Mouse (Mus musculus) monocyte, adult 5-6 weeks (primary cell): ENCODE data around the gene Prss35. TPM values are rescaled to one million over a fixed set of nuclear protein-coding genes. Genes with fewer than 3 reads are reported as not detected.

Source experiments
- ATAC-seq: fragments of 153-309, 156-312 bp; replicated peaks from 2 replicates; pipeline ENCODE4 v1.8.0; 2017; ENCODE audit warnings: mild to moderate bottlenecking; ENCODE audit not compliant: low TSS enrichment, insufficient number of reproducible peaks, severe bottlenecking, poor library complexity, low FRiP score
- total RNA-seq: library from RNA; stranded (forward); fragments of 200-1000, 200-491, 200-594 nt; gene quantifications from 3 replicates; pipeline ENCODE4 v1.2.3, GENCODE M21; 2017

The Prss35 gene
- total RNA-seq, 1 experiment from 2014 or later, result not detected

GRCm38 (mm10) chr9:86728214-86728814 lies 15.1 kb upstream of the Prss35 start:
- ATAC-seq, result no peak

- no peak for ATAC-seq
These were observed 14.4 kb upstream of the Prss35 start for GRCm38 (mm10) chr9:86729084-86729483.

GRCm38 (mm10) chr9:86729811-86730210 lies 13.6 kb upstream of the Prss35 start:
- no peak for ATAC-seq

- ATAC-seq, result no peak
These were observed 9.1 kb upstream of the Prss35 start for GRCm38 (mm10) chr9:86734357-86734756.

GRCm38 (mm10) chr9:86734795-86735194 lies 8.7 kb upstream of the Prss35 start:
- no peak for ATAC-seq

GRCm38 (mm10) chr9:86736991-86737390 lies 6.5 kb upstream of the Prss35 start:
- ATAC-seq, result no peak

GRCm38 (mm10) chr9:86738067-86738466 lies 5.4 kb upstream of the Prss35 start:
- ATAC-seq, result no peak

- ATAC-seq, result no peak
These were observed 4.6 kb upstream of the Prss35 start for GRCm38 (mm10) chr9:86738801-86739200.

GRCm38 (mm10) chr9:86739971-86740370 lies 3.5 kb upstream of the Prss35 start:
- no peak for ATAC-seq

GRCm38 (mm10) chr9:86744041-86744440 lies 592 bp downstream of the Prss35 start:
- no peak for ATAC-seq

GRCm38 (mm10) chr9:86745926-86746581 lies 2.6 kb downstream of the Prss35 start:
- ATAC-seq, result no peak

GRCm38 (mm10) chr9:86762477-86763376 lies 19.3 kb downstream of the Prss35 start:
- no peak for ATAC-seq

- ATAC-seq, result no peak
These were observed 20.6 kb downstream of the Prss35 start for GRCm38 (mm10) chr9:86764002-86764401.

GRCm38 (mm10) chr9:86766991-86767390 lies 23.5 kb downstream of the Prss35 start:
- no peak for ATAC-seq

- no peak for ATAC-seq
These were observed 29.4 kb downstream of the Prss35 start for GRCm38 (mm10) chr9:86772897-86773296.

- no peak for ATAC-seq
These were observed 30.5 kb downstream of the Prss35 start for GRCm38 (mm10) chr9:86773996-86774395.

GRCm38 (mm10) chr9:86775374-86775773 lies 31.9 kb downstream of the Prss35 start:
- no peak for ATAC-seq

- no peak for ATAC-seq
These were observed 33.9 kb downstream of the Prss35 start for GRCm38 (mm10) chr9:86777309-86777708.

- ATAC-seq, result no peak
These were observed 34.8 kb downstream of the Prss35 start for GRCm38 (mm10) chr9:86778212-86778611.

GRCm38 (mm10) chr9:86781426-86781825 lies 38.0 kb downstream of the Prss35 start:
- ATAC-seq, result no peak
